Mouse (Mus musculus): Measurements from ENCODE around the gene Tnfsf8.

Tnfsf8 gene

DNA sequence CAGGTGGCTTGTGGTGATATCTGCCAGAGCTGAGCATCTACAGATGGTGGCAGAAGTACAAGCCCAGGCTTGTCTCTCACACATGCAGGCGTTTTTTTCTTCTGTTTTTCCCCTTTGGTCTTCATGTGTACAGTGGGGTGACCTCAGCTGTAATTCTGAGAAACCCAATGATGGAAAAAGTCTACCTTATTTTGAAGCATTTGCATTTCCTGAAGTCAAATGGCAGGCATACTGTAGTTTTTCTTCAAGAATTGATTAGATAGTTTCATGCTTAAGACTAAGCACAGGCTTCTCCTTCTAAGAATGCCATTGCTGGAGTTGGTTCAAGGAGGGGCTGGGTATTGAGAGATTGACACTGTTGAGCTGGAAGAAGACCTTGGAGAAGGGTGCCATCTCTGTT, 18.9 kb downstream of the Tnfsf8 start:
- no peak for DNase-seq (ENCODE audit: low read depth, low spot score)

DNA sequence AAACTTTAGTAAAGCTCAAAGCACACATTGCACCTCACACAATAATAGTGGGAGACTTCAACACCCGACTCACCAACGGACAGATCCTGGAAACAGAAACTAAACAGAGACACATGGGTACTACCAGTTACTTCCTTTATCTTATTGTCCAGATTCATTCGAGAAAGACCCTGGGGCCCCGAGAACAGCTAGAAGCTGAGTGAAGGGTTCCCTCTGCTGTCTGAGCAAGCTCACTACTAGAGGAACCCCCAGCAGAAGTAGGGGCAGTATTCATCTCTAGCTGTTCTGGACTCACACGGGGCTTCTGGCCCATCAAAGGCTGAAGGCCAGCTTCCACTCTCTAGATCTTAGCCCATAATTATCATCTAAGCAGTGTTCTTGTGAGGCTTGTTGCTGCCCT, 20.7 kb downstream of the Tnfsf8 start:
- no peak for DNase-seq (ENCODE audit: low read depth, low spot score)

DNA sequence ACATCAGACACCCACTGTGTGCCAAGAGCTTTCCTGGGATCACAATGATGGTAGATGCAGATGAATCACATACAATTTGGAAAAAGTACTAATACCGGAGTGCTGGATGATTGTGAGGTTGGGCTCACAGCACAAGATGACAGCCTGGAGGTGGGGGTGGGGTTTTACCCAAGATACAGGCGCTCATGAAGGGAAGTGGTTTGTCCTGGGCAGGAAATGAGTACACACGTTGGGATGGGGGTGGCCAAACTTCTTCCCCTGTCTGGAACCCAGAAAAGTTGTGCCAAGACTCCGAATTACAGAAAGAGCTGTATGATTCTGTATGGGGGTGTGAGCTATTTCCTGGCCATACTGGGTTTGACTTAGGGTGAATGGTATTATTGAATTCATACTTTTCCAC, 38.0 kb downstream of the Tnfsf8 start:
- no peak for DNase-seq (ENCODE audit: low read depth, low spot score)

DNA sequence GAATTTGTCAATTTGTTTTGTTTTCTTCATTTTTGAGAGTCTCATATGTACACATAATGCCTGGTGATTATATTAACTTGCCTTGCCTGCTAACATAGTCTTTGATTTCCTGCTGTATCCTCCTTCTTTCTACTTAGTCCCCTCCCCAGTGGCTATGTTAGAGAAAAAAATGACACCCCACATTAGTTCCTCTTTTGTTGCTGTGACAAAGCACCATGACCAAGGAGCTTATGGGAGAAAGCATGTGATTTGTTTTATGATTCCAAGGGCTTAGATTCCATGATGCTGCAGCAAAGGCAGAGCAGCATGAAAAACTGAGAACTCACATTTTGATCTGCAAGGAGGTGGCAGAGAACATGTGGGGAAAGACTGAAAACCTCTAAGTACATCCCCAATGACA, 43.6 kb downstream of the Tnfsf8 start:
- no peak for DNase-seq (ENCODE audit: low read depth, low spot score)

DNA sequence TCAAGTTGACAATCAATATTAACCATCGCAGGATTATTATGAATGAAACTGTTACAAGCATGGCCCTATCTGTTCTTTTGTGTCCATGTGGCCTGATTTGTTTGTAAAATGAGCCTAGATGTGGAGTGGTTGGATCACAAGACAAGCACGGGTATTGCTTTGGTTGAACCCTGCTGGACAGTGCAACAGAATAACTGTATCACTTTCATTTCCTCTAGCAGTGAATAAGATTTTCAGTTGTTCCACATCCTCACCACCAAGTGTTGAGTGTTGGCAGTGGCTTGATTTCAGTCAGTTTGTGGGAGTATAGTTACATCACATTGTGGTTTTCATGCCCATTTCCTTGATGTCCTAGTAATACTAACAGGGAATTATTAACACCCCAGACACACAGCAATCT, 45.5 kb downstream of the Tnfsf8 start:
- DNase-seq (ENCODE audit: low read depth, low spot score): no peak

DNA sequence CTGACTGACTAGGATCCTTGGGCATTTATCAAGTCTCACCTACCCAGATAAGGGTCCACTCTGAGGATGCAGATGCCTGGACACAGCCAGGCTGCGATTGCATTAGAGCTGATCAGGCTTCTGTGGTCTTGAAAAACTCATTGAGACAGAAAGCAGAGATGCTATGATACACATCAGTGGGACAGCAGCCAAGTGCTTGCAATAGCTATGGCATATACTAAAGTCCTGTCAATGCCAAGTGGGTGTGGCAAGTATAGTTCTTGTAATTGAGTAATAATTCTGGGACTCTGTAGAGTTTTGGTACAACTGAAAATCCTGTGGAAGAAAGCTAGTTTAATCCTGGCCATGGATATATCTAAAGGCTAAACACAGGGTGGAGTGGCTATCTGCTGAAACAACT, 63.1 kb downstream of the Tnfsf8 start:
- no peak for DNase-seq (ENCODE audit: low read depth, low spot score)

DNA sequence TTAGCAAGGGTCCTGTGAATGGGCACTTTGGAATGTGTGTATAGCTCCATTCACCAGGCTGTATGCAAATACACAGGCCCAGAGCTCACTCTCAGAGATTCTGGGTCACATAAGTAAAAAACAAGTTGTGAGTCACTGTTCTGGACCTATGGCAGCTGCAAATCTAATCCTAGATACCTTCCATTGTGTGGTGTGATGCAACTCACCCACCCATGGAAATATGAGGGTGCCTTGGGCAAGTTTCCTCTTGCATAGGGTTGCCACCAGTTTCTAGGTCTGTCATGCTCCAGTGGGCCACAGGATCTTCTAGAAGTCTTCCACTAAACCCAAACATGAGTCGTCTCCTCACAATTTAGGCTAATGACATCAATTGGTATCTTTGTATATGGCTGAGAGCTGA, 64.6 kb downstream of the Tnfsf8 start:
- DNase-seq (ENCODE audit: low read depth, low spot score): no peak

DNA sequence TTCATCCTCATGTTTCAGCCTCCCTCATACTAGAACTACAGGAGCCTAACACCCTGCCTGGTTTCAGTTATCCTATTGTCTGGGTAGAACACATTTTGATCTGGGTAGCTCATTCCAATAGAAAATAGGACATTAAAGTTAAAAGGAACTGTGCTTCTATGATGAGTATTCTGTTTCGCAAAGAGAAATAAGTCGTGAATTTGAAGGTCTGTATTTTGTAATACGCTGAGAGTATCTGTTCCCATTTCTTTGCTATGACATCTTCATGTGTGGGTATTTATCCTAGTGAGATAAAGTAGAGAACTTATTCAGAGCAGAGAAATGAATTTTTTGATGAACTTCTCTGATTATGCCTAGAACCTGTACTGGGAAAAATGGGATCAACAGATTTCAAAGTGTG, 68.8 kb downstream of the Tnfsf8 start:
- no peak for DNase-seq (ENCODE audit: low read depth, low spot score)

DNA sequence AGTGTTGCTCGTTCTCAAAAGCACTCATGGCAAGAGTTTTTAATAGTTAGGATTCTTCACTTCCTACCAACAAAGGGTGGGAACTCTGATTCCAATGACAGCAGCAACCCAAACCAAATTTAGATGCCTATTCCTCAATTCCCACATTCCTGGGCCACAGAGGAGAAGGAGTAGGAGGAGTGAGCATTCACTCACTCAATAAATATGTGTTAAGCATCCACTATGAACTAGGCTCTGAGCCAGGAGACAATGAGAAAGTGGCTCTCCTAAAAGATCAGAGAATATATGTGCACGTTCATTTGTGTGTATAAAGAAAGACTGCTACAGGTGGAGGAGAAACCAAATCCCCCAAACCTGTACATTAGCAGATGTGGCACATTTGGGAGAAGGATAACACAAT, 75.7 kb downstream of the Tnfsf8 start:
- DNase-seq (ENCODE audit: low read depth, low spot score): no peak

DNA sequence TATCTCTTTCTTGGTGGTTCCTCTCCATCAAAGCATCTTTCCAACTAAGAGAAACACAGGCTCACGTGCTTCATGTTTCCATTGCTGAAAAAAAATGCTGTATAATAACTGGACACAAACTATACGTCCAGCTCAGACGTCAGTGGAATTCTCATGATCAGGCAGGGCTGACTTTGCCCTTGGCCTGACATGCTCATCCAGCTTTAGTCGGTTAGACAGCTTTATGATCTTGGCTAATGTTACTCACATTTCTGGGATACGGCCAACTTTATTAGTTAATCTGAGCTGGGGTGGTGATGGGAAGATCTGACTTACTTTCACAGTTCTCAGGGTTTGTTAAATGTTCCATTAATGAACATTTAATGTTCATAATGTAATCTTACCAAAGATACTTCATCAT, 77.3 kb downstream of the Tnfsf8 start:
- DNase-seq (ENCODE audit: low read depth, low spot score): no peak

DNA sequence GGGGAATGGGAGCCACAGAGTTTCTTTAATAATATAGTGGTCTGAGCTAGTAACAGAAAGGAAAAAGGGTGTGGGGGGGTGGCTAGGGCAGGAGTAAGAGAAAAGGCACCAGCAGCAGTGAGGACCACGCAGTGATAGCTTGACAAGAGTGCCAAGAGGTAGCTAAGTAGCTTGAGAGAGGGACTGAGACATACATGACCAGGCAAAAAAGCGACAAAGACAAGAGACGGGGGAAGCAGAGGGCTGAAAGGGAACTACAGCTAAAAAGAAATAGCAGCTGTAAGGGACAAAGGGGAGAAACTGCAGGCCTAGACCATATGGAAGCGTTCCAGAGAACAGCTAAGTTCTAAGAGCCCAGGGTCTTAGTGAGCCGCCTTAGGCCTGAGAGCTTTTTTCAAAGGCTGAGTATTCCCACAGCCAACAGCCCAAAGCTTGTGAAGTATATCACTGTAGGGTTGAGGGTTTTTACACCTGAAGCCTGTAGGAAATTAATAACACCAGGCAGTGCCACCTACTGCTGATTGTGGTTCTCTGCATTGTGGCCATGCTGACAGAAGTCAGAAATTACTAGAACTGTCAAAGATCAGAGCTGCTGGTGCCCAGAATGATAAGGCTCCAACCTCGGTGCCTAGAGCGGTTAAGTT, 78.1 kb downstream of the Tnfsf8 start:
- DNase-seq (ENCODE audit: low read depth, low spot score): no peak
